Mouse (Mus musculus) embryonic facial prominence, embryonic 11.5 days (tissue): ENCODE measurements at regions not wholly inside any gene's neighbourhood (a gene's known extent, or its start where the extent isn't known, plus 50 kb on each side); places are given as distances from the start of the nearest gene placed in this dataset.

Experiments used
- ATAC-seq: fragments of 200-750 bp; cut with Nextera tagmentation; replicated peaks from 2 replicates; pipeline ENCODE4 v1.8.0; 2017; ENCODE audit warnings: low read depth; ENCODE audit not compliant: insufficient number of reproducible peaks, low FRiP score, low TSS enrichment
- DNase-seq: peaks from one replicate; pipeline ENCODE4 v3.0.0-alpha.2; 2015; ENCODE audit warnings: low spot score
- H3K27ac ChIP-seq: fragments of 300-500 bp; sonication (generic); replicated peaks from 2 replicates; pipeline ENCODE4 v1.5.1; 2014; ENCODE audit warnings: mild to moderate bottlenecking, low read depth, low read length, control low read depth
- H3K27me3 ChIP-seq: fragments of 300-500 bp; sonication (generic); 2 replicates; pipeline ENCODE4 v1.6.1; 2014; ENCODE audit warnings: mild to moderate bottlenecking, low read length, moderate library complexity, mixed read lengths; ENCODE audit not compliant: control insufficient read depth, insufficient read depth
- H3K36me3 ChIP-seq: fragments of 300-500 bp; sonication (generic); replicated peaks from 2 replicates; pipeline ENCODE4 v1.6.1; 2014; ENCODE audit warnings: low read depth, mild to moderate bottlenecking, low read length, moderate library complexity, mixed read lengths; ENCODE audit not compliant: control insufficient read depth, insufficient read depth
- H3K4me1 ChIP-seq: fragments of 300-500 bp; sonication (generic); 2 replicates; pipeline ENCODE4 v1.6.1; 2014; ENCODE audit warnings: low read length, mixed read lengths; ENCODE audit not compliant: control insufficient read depth, insufficient read depth
- H3K4me2 ChIP-seq: fragments of 300-500 bp; sonication (generic); 2 replicates; pipeline ENCODE4 v1.6.1; 2014; ENCODE audit warnings: low read depth, mild to moderate bottlenecking, control low read depth, low read length, moderate library complexity
- H3K4me3 ChIP-seq: fragments of 300-500 bp; sonication (generic); 2 replicates; pipeline ENCODE4 v1.5.1; 2014; ENCODE audit warnings: low read depth, low read length, control low read depth
- H3K9ac ChIP-seq: fragments of 300-500 bp; sonication (generic); replicated peaks from 2 replicates; pipeline ENCODE4 v1.6.1; 2014; ENCODE audit warnings: mild to moderate bottlenecking, control low read depth, low read length
- H3K9me3 ChIP-seq: fragments of 300-500 bp; sonication (generic); replicated peaks from 2 replicates; pipeline ENCODE4 v1.6.1; 2016; ENCODE audit warnings: mild to moderate bottlenecking, low read length, inconsistent platforms, mixed read lengths; ENCODE audit not compliant: control insufficient read depth
- WGBS: fragments of 180-500 bp; shearing (Covaris S2); extraction: QIAGEN DNeasy Blood & Tissue Kit; methylation state at CpG from one replicate; pipeline ENCODE4 v1.1.7; 2014; 5-methylcytosine and 5-hydroxymethylcytosine counted together

DNA sequence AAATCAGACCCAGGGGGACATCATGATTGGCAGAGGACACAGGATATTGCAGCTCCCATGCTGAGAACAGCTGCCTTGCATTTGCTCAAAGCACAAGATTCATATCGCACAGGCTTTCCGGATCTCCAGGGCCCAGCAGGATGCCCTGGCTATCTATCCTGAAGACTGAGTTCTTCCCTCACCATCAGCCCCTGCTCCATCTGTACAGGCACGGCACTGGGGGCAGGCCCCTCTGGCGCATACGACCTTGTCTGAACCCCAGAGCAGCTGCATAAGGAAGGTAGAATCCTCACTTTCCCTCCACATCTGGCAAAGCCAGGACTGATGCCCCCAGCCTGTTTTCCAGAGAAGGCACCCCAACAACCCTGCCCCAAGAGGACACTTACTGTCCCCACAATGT is 266.8 kb downstream of the Tns1 start:
- no peak for DNase-seq
- H3K36me3 ChIP-seq: no peaks in the 10 kb centered on the region
- H3K27me3 ChIP-seq: no peaks in the 10 kb centered on the region
- no peaks in the 10 kb centered on the region for H3K9me3 ChIP-seq
- no peak overlapping the region for H3K4me3 ChIP-seq
- H3K4me2 ChIP-seq: no peak overlapping the region
- ATAC-seq: no peak
- H3K4me1 ChIP-seq: no peaks in the 10 kb centered on the region
- H3K9ac ChIP-seq: no peak overlapping the region
- 51% methylated on average over 5 of the region's 5 CpGs for WGBS
- no peak overlapping the region for H3K27ac ChIP-seq

DNA sequence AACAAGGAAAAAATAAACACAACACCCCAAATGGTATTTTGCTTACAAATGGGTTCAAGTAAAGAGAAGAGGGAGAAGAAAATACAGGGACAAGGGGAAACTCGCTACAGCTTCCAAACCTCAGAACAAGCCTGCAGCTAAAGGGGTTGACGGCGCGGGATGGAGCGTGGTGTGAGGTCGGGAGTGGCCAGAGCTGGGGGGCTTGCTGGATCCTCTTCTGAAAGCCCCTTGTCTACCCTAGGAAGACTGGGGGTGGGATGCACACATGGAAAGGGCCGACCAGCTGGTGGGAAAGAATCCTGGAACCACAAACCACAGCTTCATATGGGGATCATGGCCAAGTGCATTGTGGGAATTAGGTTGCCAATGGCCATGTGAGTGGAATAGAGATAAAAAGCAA is 267.4 kb downstream of the Tns1 start:
- H3K9ac ChIP-seq: no peak overlapping the region
- no peak overlapping the region for H3K27ac ChIP-seq
- no peak overlapping the region for H3K4me3 ChIP-seq
- H3K9me3 ChIP-seq: no peaks in the 10 kb centered on the region
- 89% methylated on average over 7 of the region's 7 CpGs for WGBS
- H3K4me1 ChIP-seq: no peaks in the 10 kb centered on the region
- H3K4me2 ChIP-seq: no peak overlapping the region
- DNase-seq (no peak), ATAC-seq (no peak)
- H3K36me3 ChIP-seq: no peaks in the 10 kb centered on the region
- H3K27me3 ChIP-seq: no peaks in the 10 kb centered on the region

DNA sequence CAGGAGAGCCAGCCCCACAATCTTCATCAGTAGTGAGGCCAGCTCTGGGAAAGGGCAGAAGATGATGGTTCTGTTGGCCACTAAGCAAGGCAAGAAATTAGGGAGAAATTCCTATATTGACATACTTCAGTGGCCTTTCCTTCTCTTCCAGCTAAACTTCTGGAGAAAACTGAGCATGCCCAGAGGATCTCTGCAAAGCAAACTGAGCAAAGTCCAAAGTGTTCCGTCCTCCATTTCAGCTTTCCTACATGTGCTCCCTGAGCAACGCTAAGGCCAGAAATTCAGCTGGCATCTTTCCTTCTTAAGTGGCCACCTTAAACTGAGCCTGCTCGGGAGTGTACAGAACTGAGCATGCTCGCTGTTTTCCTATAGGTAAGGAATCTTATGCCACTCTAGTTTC is 268.9 kb downstream of the Tns1 start:
- DNase-seq (no peak), ATAC-seq (no peak)
- Histone ChIP-seq H3K9ac (no peak overlapping the region), H3K4me3 (no peak overlapping the region), H3K27me3 (no peaks in the 10 kb centered on the region), H3K4me2 (no peak overlapping the region), H3K4me1 (no peaks in the 10 kb centered on the region), H3K9me3 (no peaks in the 10 kb centered on the region), H3K36me3 (no peaks in the 10 kb centered on the region), H3K27ac (no peak overlapping the region)
- 92% methylated on average over 4 of the region's 4 CpGs for WGBS

DNA sequence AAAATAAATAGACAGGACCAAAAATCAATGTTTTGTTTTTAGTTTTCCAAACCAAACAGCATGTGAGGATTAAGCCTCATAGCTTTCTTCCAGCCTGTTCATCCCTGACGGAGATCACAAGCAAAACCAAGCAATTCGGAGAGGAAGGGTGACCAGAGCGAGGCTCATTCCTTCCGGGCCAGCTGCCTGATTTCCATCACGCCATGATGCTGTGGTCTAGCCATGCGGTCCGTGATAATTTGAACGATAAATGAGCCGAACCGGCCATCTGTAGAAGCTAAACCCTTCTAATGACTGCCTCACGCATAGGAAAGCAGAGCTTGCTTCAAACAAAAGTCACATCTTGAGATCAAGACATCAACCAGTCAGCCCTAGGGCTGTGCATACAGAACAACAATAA is 270.4 kb downstream of the Tns1 start:
- H3K9me3 ChIP-seq: no peaks in the 10 kb centered on the region
- no peak overlapping the region for H3K9ac ChIP-seq
- H3K4me3 ChIP-seq: no peak overlapping the region
- H3K4me2 ChIP-seq: no peak overlapping the region
- ATAC-seq (no peak), DNase-seq (no peak)
- no peaks in the 10 kb centered on the region for H3K27me3 ChIP-seq
- no peaks in the 10 kb centered on the region for H3K4me1 ChIP-seq
- no peak overlapping the region for H3K27ac ChIP-seq
- 87% methylated on average over 11 of the region's 11 CpGs for WGBS
- no peaks in the 10 kb centered on the region for H3K36me3 ChIP-seq

DNA sequence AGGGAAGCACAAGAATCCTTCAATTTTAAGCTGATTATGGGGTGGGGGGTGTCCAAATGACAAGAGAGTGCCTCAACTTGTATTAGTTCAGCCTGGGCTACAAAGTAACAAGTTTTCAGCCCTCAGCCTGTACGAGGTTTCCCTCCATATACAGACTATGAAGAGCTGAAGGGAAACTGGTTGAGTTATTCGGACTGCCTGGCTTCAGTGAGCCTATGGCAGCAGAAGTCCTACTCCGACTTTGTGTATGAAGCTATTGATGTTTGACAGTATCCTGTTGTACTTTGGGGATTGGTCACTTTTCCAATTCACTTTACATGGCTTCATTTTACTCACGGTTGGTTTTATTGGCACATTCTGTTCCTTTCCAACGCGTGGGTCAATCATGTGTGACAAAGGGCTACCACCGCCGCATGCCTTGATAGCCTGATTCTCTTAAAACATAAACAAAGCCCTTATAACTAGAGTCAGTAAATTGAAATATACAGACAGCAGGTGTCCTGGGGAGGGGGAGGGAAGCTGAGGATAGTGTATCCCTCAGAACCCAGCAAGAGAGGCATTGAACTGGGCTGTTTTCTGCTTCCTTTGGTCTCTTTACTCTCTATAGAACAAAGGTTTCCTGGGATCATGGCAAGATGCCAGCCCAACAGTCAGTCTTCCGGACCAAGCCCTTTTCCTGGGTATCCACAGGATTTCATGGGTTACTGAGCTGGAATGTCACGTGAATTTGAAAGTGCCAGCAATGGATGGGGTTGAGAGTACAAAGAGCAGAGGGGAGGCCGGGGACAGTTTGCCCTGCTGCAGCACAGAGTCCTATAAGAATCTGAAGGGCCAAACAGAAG is 273.9 kb downstream of the Tns1 start:
- no peak overlapping the region for H3K4me2 ChIP-seq
- DNase-seq (no peak), ATAC-seq (no peak)
- H3K4me3 ChIP-seq: no peak overlapping the region
- WGBS: 75% methylated on average over 11 of the region's 11 CpGs
- no peaks in the 10 kb centered on the region for H3K4me1 ChIP-seq
- H3K27me3 ChIP-seq: no peaks in the 10 kb centered on the region
- H3K9ac ChIP-seq: no peak overlapping the region
- H3K27ac ChIP-seq: no peak overlapping the region
- no peaks in the 10 kb centered on the region for H3K36me3 ChIP-seq
- H3K9me3 ChIP-seq: no peaks in the 10 kb centered on the region

DNA sequence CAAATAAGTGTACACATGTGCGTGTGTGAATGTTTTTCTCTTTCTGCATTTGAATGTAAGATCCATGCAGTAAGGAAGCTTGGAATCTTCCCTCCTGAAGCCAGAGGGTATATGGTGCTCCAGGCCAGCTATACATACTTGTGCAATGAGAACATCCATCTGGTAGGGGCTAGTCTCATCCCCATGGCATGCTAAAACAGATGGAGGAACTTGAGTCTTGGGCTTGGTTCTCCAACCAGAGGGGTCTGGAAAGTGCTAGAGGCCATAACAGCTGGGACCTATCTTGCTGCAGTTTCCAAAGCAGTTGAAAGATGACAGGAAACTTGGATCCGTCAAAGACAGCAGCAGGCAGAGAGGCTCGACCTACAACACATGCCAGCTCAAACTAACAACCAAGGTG is 275.9 kb downstream of the Tns1 start:
- Histone ChIP-seq H3K4me1 (no peaks in the 10 kb centered on the region), H3K4me3 (no peak overlapping the region), H3K9me3 (no peaks in the 10 kb centered on the region), H3K36me3 (no peaks in the 10 kb centered on the region), H3K4me2 (no peak overlapping the region), H3K9ac (no peak overlapping the region), H3K27ac (no peak overlapping the region), H3K27me3 (no peaks in the 10 kb centered on the region)
- DNase-seq (no peak), ATAC-seq (no peak)
- 72% methylated on average over 3 of the region's 3 CpGs for WGBS

DNA sequence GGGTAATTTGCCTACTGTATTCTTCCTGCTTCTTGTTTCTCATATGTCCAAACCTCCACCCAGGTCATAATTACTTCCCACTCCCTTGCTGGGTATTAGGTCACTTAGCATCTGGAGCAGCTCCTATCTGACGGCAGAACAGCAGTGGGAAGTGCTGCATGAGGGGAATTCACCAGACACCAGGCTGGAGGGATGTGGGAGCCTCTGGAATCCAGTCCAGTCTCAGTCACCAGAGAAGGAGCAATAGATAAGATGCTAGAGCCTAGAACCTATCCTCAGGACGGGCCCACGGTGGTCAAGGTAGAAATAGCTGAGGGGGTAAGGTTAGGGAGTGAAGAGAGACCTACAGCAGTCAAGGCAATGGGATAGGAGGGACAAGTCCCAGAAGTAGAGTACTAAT is 277.1 kb downstream of the Tns1 start:
- no peaks in the 10 kb centered on the region for H3K9me3 ChIP-seq
- H3K27me3 ChIP-seq: no peaks in the 10 kb centered on the region
- H3K9ac ChIP-seq: no peak overlapping the region
- H3K27ac ChIP-seq: no peak overlapping the region
- H3K36me3 ChIP-seq: no peaks in the 10 kb centered on the region
- DNase-seq (no peak), ATAC-seq (no peak)
- no peaks in the 10 kb centered on the region for H3K4me1 ChIP-seq
- no peak overlapping the region for H3K4me3 ChIP-seq
- WGBS: 74% methylated on average over 3 of the region's 3 CpGs
- no peak overlapping the region for H3K4me2 ChIP-seq

DNA sequence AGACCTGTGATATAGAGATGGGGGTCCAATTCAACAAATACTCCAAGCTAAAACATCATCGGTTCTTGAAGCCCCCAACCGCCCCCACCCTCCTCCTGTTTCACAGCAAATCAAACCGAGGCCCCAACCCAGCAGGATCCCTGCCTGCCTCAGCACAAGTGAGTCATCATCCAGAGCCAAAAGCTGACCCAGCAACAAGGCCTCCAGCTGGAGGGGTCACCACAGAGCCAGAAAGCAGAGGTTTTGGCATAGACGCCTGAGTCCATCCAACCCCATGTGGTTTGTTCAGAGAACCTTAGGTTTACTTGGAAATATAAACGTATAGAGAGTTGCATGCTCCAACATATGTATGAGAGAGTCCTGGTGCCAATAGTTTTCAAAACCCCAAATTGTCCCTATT is 279.1 kb downstream of the Tns1 start:
- DNase-seq (no peak), ATAC-seq (no peak)
- Histone ChIP-seq H3K9ac (no peak overlapping the region), H3K4me2 (no peak overlapping the region), H3K27me3 (no peaks in the 10 kb centered on the region), H3K4me1 (no peaks in the 10 kb centered on the region), H3K36me3 (no peaks in the 10 kb centered on the region), H3K4me3 (no peak overlapping the region), H3K27ac (no peak overlapping the region), H3K9me3 (no peaks in the 10 kb centered on the region)
- WGBS: 81% methylated on average over 5 of the region's 5 CpGs
